Mouse (Mus musculus): ENCODE results near the gene Nek1. TPM values are rescaled to one million over a fixed set of nuclear protein-coding genes. Genes with fewer than 3 reads are reported as not detected.
"Not testable (repeated sequence)": the region's sequence is repeated elsewhere in the genome, so short reads cannot be mapped to it uniquely, and the experiment has no call there.

Gene Nek1
- polyA plus RNA-seq, 1 experiment from 2014 or later, result 17.2 TPM

- Histone ChIP-seq H3K4me3 (replicated peaks) (no peak overlapping the region), H3K27me3 (replicated peaks) (no peaks in the 10 kb centered on the region), H3K4me1 (0 out of 2 replicates have a peak, but pooled peaks cover 2% of the 10 kb centered on the region), H3K9ac (no peak overlapping the region), H3K36me3 (no peaks in the 10 kb centered on the region), H3K27ac (no peak overlapping the region), H3K9me3 (no peaks in the 10 kb centered on the region), H3K4me2 (no peak overlapping the region)
- ATAC-seq (ENCODE audit: insufficient read depth, low FRiP score, low read depth), result 0 out of 2 replicates have a peak, but pooled peaks have one; percentile 18
- WGBS, result 54% methylated on average over 3 of the region's 3 CpGs
Observed at GRCm38 (mm10) chr8:60965741-60966140, 27.3 kb upstream of the Nek1 start.

DNA sequence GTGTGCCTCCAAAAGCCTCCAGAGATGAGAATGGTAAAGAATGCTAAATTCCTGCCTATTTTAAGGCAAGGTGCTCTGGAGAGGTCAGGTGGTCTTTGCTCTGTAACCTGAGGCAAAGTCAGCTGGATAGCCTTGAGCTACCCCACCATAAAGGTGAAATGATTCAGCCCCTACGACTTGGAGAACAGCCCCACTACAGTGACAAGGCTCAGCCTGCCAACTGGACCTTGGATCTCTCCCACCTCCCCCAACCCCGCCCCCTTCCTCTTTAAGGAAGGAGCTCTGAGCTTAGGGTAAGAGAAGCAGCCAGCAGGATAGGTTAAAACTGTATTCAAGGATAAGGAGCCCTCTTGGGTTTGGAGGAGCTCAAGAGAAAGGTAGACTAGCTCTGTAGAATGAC, 23.9 kb upstream of the Nek1 start:
- WGBS, result 40% methylated on average over 2 of the region's 2 CpGs
- no peak for ATAC-seq (ENCODE audit: insufficient read depth, low FRiP score, low read depth)
- H3K4me1 ChIP-seq, result 0 out of 2 replicates have a peak, but pooled peaks cover 2% of the 10 kb centered on the region
- no peak overlapping the region for H3K9ac ChIP-seq
- no peak overlapping the region for H3K4me2 ChIP-seq
- no peaks in the 10 kb centered on the region for H3K9me3 ChIP-seq
- no peak overlapping the region for H3K4me3 ChIP-seq (replicated peaks)
- no peaks in the 10 kb centered on the region for H3K36me3 ChIP-seq
- H3K27ac ChIP-seq, result no peak overlapping the region
- no peaks in the 10 kb centered on the region for H3K27me3 ChIP-seq (replicated peaks)

DNA sequence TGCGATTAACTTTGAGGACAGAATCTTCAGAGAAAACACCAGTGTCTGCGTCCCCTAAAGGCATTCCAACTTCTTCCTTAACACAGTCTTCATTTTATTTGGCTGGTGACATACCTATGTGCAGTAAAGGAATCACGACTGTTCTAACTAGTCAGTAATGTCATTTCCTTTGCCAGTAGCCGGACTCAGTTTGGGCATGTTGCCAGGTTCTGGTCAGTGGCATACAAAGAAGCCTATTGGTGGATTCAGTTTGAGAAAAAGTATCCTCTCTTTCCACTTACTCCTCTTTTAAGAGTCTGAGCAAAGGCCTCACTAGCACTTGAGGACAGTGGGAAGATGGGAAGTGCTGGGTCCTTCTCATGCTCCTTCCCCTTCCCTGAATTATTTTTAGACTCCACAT, 21.2 kb upstream of the Nek1 start:
- no peak for ATAC-seq (ENCODE audit: insufficient read depth, low FRiP score, low read depth)
- H3K9me3 ChIP-seq, result no peaks in the 10 kb centered on the region
- H3K4me1 ChIP-seq, result 0 out of 2 replicates have a peak, but pooled peaks cover 2% of the 10 kb centered on the region
- no peak overlapping the region for H3K4me2 ChIP-seq
- no peaks in the 10 kb centered on the region for H3K36me3 ChIP-seq
- H3K4me3 ChIP-seq (replicated peaks), result no peak overlapping the region
- no peak overlapping the region for H3K27ac ChIP-seq
- H3K9ac ChIP-seq, result no peak overlapping the region
- no peaks in the 10 kb centered on the region for H3K27me3 ChIP-seq (replicated peaks)
- 56% methylated on average over 4 of the region's 4 CpGs for WGBS

DNA sequence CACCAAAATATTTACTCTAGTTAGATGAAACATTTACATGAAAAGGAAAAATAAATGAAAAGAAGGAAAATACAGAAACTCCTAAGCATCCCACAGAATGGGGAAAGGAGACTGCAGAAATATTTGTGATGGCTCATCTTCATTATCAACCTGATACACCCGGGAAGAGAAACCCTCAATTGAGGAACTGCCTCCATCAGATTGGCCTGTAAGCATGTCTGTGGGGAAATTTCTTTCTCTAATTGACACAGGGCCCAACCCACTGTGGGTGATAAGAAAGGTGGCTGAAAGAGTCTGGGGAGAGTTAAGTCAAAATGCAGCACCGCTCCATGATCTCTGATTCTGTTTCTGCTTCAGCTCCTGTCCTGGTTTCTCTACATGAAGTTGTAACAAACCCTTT, 19.5 kb upstream of the Nek1 start:
- Histone ChIP-seq H3K4me2 (no peak overlapping the region), H3K9me3 (no peaks in the 10 kb centered on the region), H3K36me3 (no peaks in the 10 kb centered on the region), H3K4me1 (0 out of 2 replicates have a peak, but pooled peaks cover 2% of the 10 kb centered on the region), H3K4me3 (replicated peaks) (no peak overlapping the region), H3K9ac (no peak overlapping the region), H3K27ac (no peak overlapping the region), H3K27me3 (replicated peaks) (no peaks in the 10 kb centered on the region)
- ATAC-seq (ENCODE audit: insufficient read depth, low FRiP score, low read depth), result peak; percentile 58; the same call in 1 of the 2 replicates
- 76% methylated on average over 2 of the region's 2 CpGs for WGBS

GRCm38 (mm10) chr8:60974837-60975236, 18.2 kb upstream of the Nek1 start:
- H3K27me3 ChIP-seq (replicated peaks), result no peaks in the 10 kb centered on the region
- WGBS, result 63% methylated on average over 2 of the region's 2 CpGs
- H3K27ac ChIP-seq, result no peak overlapping the region
- ATAC-seq (ENCODE audit: insufficient read depth, low FRiP score, low read depth), result peak; percentile 58; the same call in 1 of the 2 replicates
- no peak overlapping the region for H3K9ac ChIP-seq
- H3K4me3 ChIP-seq (replicated peaks), result no peak overlapping the region
- H3K4me1 ChIP-seq, result no peaks in the 10 kb centered on the region
- no peak overlapping the region for H3K4me2 ChIP-seq
- H3K36me3 ChIP-seq, result no peaks in the 10 kb centered on the region
- H3K9me3 ChIP-seq, result no peaks in the 10 kb centered on the region

DNA sequence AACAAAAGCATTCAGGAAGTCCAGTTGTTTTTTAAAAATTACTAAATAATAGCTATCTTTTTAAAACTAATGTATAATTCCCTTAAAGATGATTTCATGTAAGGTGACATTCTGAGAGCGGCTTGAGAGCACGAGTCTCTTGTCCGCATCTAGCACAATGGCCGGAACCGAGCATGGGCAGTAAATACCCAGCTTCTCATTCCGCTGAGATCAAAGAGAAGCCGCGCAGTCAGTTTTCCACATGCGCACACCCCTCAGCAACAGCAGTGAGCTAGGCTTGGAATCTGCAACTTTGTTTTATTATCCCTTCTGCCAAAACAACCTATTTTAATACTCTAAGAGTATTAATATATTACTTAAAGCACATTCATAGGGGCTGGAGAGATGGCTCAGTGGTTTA, 16.2 kb upstream of the Nek1 start:
- no peak for ATAC-seq (ENCODE audit: insufficient read depth, low FRiP score, low read depth)
- H3K4me2 ChIP-seq, result no peak overlapping the region
- WGBS, result 88% methylated on average over 9 of the region's 9 CpGs

GRCm38 (mm10) chr8:60978496-60978895, 14.5 kb upstream of the Nek1 start:
- WGBS, result 67% methylated on average over 5 of the region's 5 CpGs
- Histone ChIP-seq H3K4me2 (no peak overlapping the region), H3K36me3 (no peaks in the 10 kb centered on the region), H3K27me3 (replicated peaks) (no peaks in the 10 kb centered on the region), H3K4me1 (no peaks in the 10 kb centered on the region), H3K9me3 (no peaks in the 10 kb centered on the region), H3K9ac (no peak overlapping the region), H3K4me3 (replicated peaks) (no peak overlapping the region), H3K27ac (no peak overlapping the region)
- ATAC-seq (ENCODE audit: insufficient read depth, low FRiP score, low read depth), result no peak

More for the DNA sequence above, 16.2 kb upstream of the Nek1 start:
- H3K9me3 ChIP-seq, result no peaks in the 10 kb centered on the region
- H3K36me3 ChIP-seq, result no peaks in the 10 kb centered on the region
- H3K9ac ChIP-seq, result no peak overlapping the region
- no peak overlapping the region for H3K27ac ChIP-seq
- no peak overlapping the region for H3K4me3 ChIP-seq (replicated peaks)
- H3K4me1 ChIP-seq, result no peaks in the 10 kb centered on the region
- H3K27me3 ChIP-seq (replicated peaks), result no peaks in the 10 kb centered on the region

DNA sequence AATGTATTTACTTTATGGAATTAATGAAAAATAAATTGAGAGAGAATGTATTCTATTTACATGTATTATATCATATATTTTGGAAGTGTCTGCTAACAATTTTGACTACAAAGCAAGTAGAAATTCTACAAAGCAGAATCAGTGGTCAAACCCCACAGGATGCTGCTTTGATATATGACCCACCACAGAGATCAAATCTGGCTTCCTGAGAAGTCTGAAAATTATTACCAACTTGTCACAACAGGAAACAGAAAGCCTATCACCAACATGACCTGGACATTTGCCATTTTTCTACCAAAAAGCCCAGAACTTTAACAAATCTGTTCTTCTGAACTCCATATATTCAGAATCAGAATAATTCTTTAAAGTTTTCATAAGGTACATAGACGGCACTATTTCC, 11.6 kb upstream of the Nek1 start:
- Histone ChIP-seq H3K4me2 (peak overlapping the region; percentile 85), H3K4me1 (no peaks in the 10 kb centered on the region), H3K9ac (no peak overlapping the region), H3K27me3 (replicated peaks) (no peaks in the 10 kb centered on the region), H3K9me3 (no peaks in the 10 kb centered on the region), H3K27ac (no peak overlapping the region), H3K36me3 (no peaks in the 10 kb centered on the region), H3K4me3 (replicated peaks) (no peak overlapping the region)
- no peak for ATAC-seq (ENCODE audit: insufficient read depth, low FRiP score, low read depth)
- WGBS, result 19% methylated on average over 1 of the region's 1 CpGs

- H3K9ac ChIP-seq, result peak within 1 kb of the TSS; percentile 84
- no peaks in the 10 kb centered on the region for H3K36me3 ChIP-seq
- H3K4me3 ChIP-seq (replicated peaks), result peak within 1 kb of the TSS; percentile 87
- no peaks in the 10 kb centered on the region for H3K4me1 ChIP-seq
- H3K27ac ChIP-seq, result peak within 1 kb of the TSS; percentile 90
- ATAC-seq (ENCODE audit: insufficient read depth, low FRiP score, low read depth), result peak; percentile 100
- H3K9me3 ChIP-seq, result no peaks in the 10 kb centered on the region
- WGBS, result under 1% methylated on average over 101 of the region's 101 CpGs
- H3K27me3 ChIP-seq (replicated peaks), result no peaks in the 10 kb centered on the region
- H3K4me2 ChIP-seq, result peak within 1 kb of the TSS; percentile 85
Observed at GRCm38 (mm10) chr8:60982701-60983687, 10.0 kb upstream of the Nek1 start, which contains the start of gene Clcn3. TSS of gene Clcn3 (minus strand) at chr8:60983300.

DNA sequence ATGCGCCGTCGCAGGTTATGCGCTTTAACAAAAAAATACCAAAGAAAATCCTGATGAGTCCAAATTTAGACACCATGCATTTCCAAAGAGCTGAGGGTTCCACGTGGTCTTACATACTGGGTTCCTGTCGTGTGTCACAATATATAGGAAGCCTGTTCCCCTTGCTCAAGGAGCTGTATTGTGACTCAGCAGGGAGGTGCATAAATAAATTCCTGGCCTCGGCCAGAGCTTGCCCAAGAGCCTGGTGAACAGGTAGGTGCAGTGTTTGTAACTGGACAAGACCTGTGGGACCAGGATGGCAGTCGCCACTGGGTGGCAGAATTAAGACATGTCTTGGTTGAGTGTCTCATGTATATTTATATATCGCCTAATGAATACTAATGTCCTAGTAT, 9.3 kb upstream of the Nek1 start:
- Histone ChIP-seq H3K27ac (peak overlapping the region; percentile 90), H3K9me3 (no peaks in the 10 kb centered on the region), H3K9ac (no peak overlapping the region; the same call in 1 of the 2 replicates), H3K36me3 (no peaks in the 10 kb centered on the region), H3K4me3 (replicated peaks) (peak overlapping the region; percentile 87), H3K27me3 (replicated peaks) (no peaks in the 10 kb centered on the region), H3K4me1 (no peaks in the 10 kb centered on the region), H3K4me2 (peak overlapping the region; percentile 85)
- peak; percentile 69 for ATAC-seq (ENCODE audit: insufficient read depth, low FRiP score, low read depth)
- 12% methylated on average over 9 of the region's 9 CpGs for WGBS

- not testable (repeated sequence) for H3K36me3 ChIP-seq; H3K4me1 ChIP-seq; H3K27ac ChIP-seq; H3K9me3 ChIP-seq; ATAC-seq (ENCODE audit: insufficient read depth, low FRiP score, low read depth); H3K9ac ChIP-seq; H3K4me2 ChIP-seq; H3K27me3 ChIP-seq (replicated peaks); H3K4me3 ChIP-seq (replicated peaks)
- WGBS, result 89% methylated on average over 17 of the region's 17 CpGs
Observed at GRCm38 (mm10) chr8:60984260-60985010, 8.6 kb upstream of the Nek1 start.

DNA sequence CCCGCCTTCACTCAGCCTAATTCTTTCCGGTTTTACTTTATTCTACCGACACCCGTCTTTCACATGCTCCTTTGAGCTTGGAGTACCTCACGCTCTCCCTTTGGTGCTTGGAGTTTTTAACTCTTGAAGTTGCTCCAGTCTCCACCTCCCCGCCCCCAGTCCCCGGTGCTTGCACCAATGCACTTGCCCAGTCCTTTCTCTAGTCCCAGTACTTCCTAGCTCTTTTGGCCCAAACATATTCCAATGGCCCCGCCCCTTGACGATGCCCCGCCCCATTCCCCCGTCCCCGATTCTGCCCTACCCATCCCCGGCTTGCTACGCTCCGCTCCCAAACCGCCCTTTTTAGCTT, 460 bp upstream of the Nek1 start:
- Histone ChIP-seq H3K4me1 (peaks cover 4% of the 10 kb centered on the region; the same call in 1 of the 2 replicates), H3K9me3 (no peaks in the 10 kb centered on the region), H3K4me2 (peak overlapping the region; percentile 54), H3K27me3 (replicated peaks) (no peaks in the 10 kb centered on the region), H3K9ac (no peak overlapping the region; the same call in 1 of the 2 replicates), H3K36me3 (no peaks in the 10 kb centered on the region), H3K27ac (peak overlapping the region; percentile 95), H3K4me3 (replicated peaks) (peak overlapping the region; percentile 87)
- ATAC-seq (ENCODE audit: insufficient read depth, low FRiP score, low read depth), result peak; percentile 90
- 1% methylated on average over 16 of the region's 16 CpGs for WGBS
